Mouse (Mus musculus): ENCODE results near the gene Slc5a10.

Slc5a10 gene

DNA sequence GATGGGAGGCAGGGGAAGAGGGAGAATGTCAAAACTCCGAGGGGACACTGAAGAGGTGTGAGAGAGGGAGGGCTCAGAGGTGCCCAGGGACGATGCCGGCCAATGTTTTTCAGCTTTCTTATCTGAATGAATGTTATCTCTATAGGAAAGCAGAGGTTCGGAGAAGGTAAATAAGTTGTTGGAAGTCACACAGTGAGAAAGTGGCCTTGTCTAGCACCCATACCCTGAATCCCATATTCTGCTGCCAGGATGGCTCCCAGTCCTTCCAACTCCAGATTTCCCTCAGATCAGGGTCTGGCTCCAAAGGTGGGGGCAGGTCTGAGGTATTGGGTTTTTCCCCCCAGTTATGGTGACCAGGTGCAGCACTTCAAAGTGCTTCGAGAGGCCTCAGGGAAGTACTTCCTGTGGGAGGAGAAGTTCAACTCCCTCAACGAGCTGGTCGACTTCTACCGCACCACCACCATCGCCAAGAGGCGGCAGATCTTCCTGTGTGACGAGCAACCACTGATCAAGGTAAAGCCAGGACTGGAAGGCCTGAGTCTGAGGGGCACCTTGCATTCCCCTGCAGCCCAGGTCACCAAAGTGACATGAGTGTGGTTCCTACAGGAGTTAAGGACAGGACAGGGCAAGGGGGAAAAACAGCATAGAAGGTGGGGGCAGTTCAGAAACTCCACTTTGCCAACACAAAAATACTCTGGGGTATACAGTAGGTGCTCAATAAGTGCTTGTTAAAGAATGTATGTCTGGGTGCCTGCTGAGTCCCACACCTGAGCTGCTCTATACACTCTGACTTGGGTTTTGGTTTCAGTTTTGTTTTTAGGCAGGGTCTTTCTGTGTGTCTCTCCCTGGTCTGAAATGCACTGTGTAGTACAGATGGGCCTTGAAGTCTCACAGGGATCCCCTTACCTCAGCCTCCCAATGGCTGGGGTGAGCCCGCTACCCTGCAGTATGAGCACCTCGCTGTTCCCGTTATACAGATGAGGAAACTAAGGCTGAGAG, 50.8 kb downstream of the Slc5a10 start:
- DNase-seq (ENCODE audit: low spot score) = peak; percentile 55

DNA sequence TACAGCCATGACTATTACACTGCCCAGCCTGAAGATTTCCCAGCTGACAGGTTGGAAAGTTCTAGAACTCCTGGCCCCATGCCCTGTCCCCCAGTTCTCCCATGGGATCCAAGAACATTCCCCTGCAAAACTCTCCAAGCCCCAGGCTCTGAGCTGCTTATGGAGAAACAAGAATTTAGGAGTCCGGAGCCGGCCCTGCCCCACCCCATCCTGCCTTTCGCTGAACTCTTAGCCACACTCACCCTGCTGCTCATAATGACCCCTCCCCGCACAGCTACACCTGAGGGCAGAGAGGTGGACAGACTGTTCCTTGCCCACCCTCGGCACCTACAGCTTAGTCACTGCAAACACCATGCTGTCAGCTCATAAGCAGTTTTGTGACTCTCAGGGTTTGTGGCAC, 52.8 kb downstream of the Slc5a10 start:
- no peak for DNase-seq (ENCODE audit: low spot score)

DNA sequence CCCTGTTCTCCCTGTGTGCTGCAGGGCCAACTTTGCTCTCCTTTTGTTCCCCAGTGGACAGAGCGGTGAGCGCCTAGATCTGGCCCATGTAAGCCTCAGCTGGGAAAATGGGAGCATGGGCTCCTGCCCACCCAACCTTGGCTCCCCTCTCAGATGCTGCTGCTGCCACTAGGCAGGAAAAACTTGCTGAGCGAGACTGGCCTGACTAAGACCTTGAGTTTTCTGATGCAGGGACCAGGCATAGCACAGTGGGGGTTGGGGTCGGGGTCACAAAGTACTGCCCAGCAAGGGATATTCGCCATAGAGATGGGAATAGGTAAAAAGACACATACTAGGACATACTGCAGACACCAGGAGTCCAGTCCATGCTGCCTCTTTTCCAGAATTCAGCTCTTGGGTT, 53.4 kb downstream of the Slc5a10 start:
- DNase-seq (ENCODE audit: low spot score) = no peak

DNA sequence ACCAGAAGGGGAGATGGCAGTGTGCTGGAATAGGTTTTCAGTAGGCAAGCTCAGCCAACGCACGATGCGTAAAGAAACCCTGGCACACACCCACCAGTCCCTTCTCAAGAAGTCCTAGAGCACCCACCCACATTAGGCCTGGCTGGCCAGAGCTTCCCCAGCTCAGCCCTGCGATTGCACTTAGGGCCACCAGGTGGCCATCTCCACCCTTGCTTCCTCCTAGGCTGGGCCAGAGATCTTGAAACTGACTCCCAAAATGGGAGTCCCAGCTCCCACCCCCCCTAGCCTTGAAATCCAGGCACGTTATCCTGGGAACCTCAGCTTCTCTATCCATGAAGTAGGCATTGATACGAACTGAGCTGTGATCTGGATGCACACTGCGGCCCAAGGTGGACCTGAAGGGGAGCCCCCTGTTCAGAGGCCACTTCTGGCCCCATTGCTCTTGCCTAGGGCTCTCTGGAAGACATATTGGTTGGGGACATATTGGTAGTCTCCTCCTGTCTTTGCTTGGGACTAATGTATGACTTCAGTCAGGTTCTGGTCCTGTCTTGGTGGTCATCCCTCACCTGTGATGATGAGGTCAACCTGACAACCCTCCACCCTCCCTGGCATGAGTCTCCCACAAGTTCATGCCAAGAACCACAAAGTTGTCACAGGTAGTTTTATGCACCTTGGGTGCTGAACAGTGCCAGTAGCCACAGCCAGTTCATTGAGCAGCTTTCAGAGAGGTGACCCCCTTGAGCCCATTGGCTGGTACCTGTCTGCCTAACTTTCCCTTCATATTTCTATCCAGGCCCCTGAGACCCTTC, 54.4 kb downstream of the Slc5a10 start:
- DNase-seq (ENCODE audit: low spot score) = no peak

DNA sequence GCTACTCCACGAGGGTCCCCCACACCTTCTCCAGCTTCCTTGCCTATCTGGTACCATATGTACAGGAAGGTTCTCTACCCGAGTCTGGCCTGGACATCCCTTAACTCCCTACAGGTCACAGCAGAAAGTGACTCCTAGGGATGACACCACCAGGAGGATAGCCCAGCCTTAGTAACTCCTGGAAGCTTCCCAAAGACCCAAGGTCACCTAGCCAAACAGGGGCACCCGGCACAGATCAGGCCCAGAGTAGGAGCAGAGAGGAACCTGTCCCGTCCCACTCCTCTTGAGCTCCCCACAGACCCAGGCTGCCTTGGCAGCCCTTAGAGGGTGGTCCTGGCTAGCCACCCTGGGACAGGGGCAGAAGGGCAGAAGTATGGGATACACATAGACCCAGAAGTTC, 55.2 kb downstream of the Slc5a10 start:
- no peak for DNase-seq (ENCODE audit: low spot score)

DNA sequence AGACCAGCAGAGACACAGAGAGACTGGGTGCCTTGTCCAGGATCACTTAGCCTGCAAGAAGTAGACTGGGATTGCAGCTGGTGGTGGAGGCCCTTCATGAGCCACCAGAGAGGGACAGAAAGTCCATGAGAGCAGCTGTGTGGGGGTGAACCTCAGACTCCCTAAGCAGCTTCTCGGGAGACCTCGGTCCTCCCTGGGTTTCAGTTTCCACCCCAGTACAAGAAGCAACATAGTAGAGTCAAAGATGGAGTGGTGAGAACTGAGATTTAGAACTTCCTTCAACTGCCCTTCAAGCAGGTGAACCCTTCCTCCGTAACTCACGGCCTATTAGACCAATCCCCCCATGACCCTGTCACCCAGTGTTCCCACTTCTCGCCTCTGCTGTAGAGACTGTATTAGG, 58.4 kb downstream of the Slc5a10 start:
- no peak for DNase-seq (ENCODE audit: low spot score)

DNA sequence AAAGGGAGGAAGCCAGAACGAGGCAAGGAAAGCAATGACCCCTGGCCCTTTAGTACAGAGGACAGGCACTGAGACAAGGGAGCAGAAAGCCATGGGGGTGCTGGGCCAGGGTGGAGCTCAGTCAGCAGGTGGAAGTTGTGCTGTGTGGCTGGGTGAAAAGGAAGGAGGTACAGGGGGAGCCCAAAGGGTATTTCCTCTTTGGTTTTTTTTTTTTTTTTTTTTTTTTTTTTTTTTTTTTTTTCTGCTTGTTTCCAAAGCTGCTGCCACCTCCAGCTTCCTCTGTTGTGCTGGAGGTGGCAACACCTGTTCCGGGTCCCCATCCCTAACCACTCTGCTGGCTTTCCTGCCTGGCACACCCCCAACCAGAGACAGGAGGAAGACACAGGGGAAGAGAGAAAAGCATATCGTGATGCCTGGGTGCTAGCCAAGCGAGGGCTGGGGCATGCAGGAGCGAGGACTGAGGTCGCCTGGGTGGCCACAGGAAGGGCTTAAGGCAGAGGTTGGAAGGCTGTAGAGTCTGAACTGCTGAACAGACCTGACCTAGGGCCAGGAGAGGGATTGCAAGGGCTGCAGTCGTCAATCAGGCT, 59.7 kb downstream of the Slc5a10 start:
- DNase-seq (ENCODE audit: low spot score) = peak; percentile 47

DNA sequence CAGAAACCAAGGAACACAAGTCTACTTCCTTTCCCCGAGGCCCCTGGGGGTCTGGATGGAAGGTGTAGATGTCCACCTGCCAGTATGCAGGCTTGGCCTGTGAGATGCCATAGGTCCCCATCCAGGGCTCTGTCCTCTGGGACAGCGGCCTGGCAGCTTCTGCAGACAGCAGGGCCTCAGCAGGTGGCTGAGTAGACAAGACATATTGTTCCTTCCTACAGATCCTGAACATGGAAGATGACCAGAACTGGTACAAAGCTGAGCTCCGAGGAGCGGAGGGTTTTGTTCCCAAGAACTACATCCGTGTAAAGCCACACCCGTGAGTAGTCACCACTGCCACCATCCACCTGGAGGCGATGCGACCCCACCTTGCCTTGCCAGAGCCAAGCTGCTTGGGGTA, 60.6 kb downstream of the Slc5a10 start:
- no peak for DNase-seq (ENCODE audit: low spot score)

DNA sequence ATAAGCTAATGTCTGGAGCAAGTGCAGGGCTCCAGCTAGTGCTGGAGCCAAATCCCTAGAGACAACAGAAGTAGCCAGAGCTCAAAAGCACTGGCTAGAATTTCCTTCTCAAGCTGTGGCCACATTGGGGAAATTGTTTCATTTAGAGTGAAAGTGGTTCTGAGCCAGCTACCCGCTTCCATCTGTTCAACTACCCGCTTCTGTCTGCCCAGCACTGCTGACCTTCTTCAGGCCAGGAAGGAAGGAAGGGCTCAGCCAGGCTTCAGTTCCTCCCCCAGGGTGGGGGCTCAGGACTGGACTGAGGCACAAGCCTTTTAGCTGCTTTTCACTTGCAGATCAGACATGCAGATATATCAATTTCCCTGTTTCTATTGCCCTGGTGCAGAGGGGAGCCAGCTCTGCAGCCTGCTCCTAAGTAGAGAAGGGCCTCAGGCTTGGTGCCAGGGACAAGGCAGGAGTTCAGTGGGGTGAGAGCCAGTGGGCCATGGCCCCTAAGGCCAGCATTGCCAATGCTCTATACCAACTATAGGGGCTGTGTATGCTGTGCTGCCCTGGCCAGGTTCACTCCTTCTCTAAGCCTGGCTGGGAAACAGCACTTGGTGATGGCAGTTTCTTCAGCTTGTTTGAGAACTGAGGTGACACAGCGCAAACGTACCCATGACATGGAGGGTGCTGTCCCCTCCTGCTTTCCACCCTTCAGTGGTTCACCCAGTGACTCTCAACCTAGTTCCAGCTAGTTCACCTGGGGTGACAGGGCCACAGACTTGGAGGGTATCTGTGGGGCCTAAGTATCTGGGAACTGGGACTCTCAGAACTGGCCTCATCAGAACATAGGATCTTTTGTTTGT, 61.4 kb downstream of the Slc5a10 start:
- no peak for DNase-seq (ENCODE audit: low spot score)

DNA sequence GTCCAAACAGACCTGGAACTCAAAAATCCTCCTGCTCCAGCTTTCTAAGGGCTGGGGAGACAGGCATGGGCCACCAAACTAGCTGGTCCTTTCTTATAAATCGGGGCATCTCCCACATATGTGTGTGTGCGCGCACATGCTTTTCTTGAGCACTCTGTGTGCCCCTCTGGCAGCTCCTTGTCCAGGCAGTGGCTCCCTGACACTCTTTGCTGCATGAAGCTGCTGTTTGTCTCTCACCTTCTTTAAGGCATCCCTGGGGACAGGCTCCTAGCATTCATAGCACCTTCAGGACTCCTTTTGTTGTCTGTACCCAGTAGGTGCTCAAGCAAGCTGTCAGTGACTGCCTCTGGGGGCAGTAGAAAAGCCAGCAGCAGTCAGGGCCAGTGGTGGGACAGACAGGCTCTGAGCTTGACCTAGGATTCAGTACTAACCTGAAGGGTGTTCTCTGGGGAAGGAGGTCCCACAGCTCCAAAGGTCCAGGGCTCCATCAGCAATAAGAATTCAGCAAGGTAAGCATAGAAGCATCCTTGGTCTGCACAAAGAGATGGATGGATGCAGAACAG, 62.2 kb downstream of the Slc5a10 start:
- no peak for DNase-seq (ENCODE audit: low spot score)

DNA sequence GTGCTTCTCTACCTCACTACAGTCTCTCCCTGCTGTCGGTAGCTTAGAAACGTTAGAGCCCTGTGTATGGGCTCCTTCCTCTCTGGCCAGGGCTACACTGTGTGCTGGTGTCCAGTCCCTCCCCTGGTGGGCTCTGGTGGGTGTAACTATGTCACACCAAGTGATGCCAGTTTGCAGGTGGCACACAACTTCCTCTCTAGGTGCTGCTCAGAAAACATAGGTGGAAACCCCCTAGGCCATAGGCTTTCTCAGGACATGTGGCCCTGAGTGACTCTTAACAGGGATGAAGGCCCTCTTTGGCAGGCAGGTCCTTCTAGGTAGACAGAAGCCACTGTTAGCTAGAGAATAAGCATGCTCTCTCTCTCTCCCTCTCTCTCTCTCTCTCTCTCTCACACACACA, 63.2 kb downstream of the Slc5a10 start:
- no peak for DNase-seq (ENCODE audit: low spot score)

DNA sequence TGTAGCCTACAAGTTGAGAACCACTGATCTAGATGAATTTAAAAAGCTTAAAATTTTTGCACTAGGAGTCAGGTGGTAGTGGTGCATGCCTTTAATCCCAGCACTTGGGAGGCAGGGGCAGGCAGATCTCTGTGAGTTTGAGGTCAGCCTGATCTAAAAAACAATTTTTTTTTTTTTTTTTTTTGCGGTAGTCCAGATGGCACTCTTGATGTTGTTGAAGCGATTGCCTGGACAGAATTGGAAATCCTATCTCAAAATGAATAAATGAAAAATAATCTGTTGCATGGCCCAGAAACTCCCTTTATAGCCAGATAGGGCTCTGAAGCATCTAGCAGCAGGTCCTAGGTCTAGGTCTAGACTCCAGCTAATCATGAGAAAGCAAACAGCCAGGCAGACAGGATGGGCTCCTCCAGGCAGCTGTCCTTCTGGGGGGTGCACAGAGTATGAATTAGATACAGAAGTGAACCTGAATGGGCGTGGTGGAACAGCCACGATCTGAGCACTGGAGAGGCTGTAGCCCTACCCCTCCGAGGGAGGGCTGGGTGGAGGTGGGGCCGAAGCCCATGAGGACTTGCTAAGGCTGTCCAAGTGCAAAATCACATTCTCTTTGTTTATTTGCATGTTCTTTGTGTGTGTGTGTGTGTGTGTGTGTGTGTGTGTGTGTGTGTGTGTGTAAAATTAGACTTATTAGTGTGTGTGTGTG, 64.3 kb downstream of the Slc5a10 start:
- no peak for DNase-seq (ENCODE audit: low spot score)

DNA sequence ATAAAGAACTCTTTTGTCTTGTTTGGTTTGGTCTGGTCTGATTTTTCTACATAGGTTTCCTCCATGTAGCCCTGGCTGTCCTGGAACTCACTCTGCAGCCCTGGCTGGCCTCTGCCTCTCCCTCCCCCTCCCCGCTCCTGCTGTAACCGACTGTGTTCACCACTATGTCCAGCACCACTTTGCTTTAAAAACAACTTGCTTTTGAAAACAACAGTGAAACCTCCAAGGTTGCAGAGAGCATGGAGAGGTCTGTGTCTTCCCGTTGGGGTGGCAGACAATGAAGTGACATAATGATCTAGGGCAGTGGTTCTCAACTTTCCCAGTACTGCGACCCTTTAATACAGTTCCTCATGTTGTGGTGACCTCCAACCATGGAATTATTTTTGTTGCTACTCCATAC, 65.0 kb downstream of the Slc5a10 start:
- DNase-seq (ENCODE audit: low spot score) = no peak

DNA sequence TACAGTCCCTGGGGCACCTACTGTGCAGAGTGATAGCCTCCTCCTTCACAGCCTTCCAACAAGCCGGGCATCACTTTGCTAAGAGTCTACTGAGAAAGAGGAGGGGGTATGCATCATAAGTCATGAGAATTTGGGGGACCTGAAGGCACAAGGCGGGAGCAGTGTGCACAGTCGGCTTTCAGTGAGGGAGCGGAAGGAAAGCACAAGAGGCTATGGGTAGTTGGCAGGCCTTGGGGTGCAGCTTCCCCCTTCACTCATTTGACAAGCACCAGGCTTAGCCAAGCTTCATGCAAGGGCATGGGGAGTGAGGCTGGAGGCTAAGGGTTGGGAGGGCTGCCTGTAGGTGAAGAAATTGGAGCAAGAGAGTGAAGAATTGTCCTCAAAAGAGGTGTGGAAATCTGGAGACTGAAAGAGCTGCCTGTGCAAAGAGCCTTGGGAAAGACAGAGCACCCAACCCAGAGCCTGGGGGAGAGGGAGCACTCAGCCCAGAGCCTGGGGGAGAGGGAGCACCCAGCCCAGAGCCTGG, 65.8 kb downstream of the Slc5a10 start:
- no peak for DNase-seq (ENCODE audit: low spot score)

DNA sequence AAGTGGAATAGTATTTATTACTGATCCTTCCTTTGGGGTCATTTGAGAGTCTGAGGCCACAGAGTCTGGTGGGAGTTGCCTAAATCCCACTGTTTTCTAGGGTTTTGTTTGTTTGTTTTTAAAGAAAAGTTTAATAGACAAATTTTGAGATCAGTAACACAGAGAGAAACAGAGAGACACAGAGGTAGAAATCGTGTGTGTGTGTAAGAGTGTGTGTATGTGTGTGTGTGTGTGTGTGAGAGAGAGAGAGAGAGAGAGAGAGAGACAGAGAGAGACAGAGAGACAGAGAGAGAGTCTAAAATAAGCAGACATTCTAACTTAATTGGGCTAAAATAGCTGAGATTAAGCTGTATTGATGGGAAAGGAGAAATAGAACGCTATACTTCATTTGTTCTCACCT, 67.1 kb downstream of the Slc5a10 start:
- DNase-seq (ENCODE audit: low spot score) = no peak

DNA sequence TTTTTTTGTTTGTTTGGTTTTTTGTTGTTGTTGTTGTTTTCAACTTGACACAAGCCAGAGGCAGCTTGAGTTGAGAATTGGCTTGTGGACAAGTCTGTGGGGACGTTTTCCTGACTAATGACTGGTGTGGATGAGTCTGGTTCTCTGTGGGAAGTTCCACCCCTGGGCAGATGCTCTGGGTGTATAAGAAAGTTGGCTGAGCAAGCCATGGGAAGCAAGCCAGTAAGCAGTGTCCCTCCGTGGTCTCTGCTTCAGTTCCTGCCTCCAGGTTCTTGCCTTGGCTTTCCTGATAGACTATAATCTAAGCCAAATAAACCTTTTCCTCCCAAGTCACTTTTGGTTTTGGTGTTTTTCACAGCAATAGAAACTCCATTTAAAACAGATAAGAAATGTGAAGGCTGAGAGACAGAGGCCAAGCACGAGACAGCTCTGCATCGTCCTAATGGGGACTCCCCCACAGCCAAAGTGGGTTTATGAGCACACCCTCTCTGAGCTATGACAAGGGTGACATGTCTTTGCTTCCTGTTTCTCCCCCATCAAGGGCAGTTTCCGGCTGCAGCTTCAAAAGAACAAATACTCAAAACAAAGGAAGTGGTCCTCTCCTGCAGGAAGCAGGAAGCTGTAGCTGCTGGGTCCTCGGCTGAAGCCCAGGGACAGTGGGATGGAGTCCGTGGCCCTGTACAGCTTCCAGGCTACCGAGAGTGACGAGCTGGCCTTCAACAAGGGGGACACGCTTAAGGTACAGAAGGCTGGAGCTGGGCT, 67.8 kb downstream of the Slc5a10 start, which contains the start of gene Grap:
Grap (plus strand) TSS at position 580 of the 762 bp plus-strand sequence.
- peak; percentile 93 for DNase-seq (ENCODE audit: low spot score)

DNA sequence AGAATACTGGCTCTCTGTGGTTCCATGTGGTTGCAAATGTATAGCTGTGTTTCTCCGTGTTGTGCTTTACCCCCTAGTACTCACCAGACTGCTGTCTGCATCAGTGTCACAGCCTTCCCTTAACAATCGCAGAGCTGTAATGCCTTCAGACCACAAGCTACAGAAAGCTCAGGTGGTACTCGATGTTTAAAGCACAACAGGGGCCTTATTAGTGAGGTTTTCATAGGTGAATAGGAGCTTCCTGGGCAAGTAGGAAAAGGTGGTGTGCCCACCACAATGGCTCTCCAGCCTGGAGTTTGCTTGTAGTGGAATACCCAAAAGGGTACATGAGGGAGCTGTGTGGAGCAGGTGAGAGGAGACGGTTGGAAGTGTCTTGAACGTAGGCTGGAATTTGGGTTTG, 68.4 kb downstream of the Slc5a10 start:
- no peak for DNase-seq (ENCODE audit: low spot score)

DNA sequence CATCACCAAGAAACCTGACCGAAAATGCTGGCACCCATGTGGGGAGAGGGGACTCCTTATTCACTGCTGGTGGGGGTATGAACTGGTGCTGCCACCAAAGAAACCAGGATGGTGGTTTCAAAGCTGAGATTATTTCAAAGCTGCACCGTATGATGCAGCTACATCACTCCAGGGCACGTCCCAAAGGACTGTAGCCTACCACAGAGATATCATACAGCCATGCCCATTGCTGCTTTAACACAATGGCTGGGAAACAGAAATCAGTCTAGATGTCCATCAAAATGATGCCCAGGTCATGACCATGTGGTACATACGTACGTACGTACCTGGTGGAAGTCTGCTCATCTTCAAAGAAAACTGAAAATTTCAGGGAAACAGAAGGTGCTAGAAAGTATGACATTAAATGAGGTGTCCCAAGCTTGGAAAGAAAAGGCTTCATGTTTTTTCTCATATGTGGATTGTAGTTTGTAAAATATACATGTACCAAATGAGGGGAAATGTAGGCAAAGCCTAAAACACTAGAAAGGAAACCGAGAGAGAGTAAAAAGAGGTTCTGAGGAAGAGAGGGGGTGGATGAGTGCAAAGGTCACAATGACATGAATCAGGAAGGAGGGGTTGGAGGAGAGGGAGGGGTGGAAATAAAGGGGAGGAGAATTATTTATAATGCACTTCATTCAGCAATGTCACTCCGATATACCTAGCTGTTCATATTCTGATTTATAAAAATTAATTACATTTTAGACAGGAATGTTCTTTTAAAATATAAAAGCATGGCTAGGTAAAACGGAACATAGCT, 70.0 kb downstream of the Slc5a10 start:
- DNase-seq (ENCODE audit: low spot score) = no peak

DNA sequence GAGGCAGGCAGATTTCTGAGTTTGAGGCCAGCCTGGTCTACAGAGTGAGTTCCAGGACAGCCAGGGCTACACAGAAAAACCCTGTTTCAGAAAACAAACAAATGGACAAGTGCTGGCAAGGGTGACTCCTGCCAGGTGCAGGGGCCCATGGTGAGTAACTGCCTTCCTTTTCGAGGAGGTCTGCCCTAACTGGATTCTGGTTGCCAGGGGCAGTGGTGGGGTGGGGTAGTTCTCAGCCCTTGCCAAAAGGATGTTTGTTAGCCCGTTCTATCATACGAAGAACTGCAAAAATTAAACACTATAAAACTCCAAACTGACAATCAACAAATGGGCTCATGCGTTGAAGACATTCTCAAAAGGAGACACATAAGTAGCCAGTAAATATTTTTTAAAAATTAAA, 71.0 kb downstream of the Slc5a10 start:
- DNase-seq (ENCODE audit: low spot score) = no peak

All from T-cell, adult 2 months (primary cell).